Mouse (Mus musculus) embryonic facial prominence, embryonic 12.5 days (tissue): ENCODE results near the gene Kank1. TPM values are rescaled to one million over a fixed set of nuclear protein-coding genes. Genes with fewer than 3 reads are reported as not detected.

Experiments
- ATAC-seq: fragments of 200-750 bp; cut with Nextera tagmentation; 2 replicates; pipeline ENCODE4 v1.8.0; 2017; ENCODE audit not compliant: insufficient number of reproducible peaks, insufficient read depth, low FRiP score, low TSS enrichment
- H3K27ac ChIP-seq: fragments of 300-500 bp; sonication (generic); 2 replicates; pipeline ENCODE4 v1.5.1; 2016; ENCODE audit warnings: mild to moderate bottlenecking
- H3K27me3 ChIP-seq: fragments of 300-500 bp; sonication (generic); 2 replicates; pipeline ENCODE4 v1.6.1; 2016; ENCODE audit warnings: mild to moderate bottlenecking, moderate library complexity
- H3K36me3 ChIP-seq: fragments of 300-500 bp; sonication (generic); 2 replicates; pipeline ENCODE4 v1.6.1; 2016; ENCODE audit warnings: mild to moderate bottlenecking
- H3K4me1 ChIP-seq: fragments of 300-500 bp; sonication (generic); 2 replicates; pipeline ENCODE4 v1.6.1; 2016
- H3K4me2 ChIP-seq: fragments of 300-500 bp; sonication (generic); replicated peaks from 2 replicates; pipeline ENCODE4 v1.6.1; 2016; ENCODE audit warnings: mild to moderate bottlenecking, moderate library complexity
- H3K4me3 ChIP-seq: fragments of 300-500 bp; sonication (generic); 2 replicates; pipeline ENCODE4 v1.5.1; 2016; ENCODE audit warnings: mild to moderate bottlenecking
- H3K9ac ChIP-seq: fragments of 300-500 bp; sonication (generic); 2 replicates; pipeline ENCODE4 v1.6.1; 2016; ENCODE audit warnings: mild to moderate bottlenecking, moderate library complexity
- H3K9me3 ChIP-seq: fragments of 300-500 bp; sonication (generic); 2 replicates; pipeline ENCODE4 v1.6.1; 2016; ENCODE audit warnings: mild to moderate bottlenecking, moderate library complexity
- WGBS: fragments of 180-500 bp; shearing (Covaris S2); methylation state at CpG from one replicate; pipeline ENCODE4 v1.1.7; 2016; 5-methylcytosine and 5-hydroxymethylcytosine counted together
- polyA plus RNA-seq: library from polyadenylated mRNA; unstranded; fragments of >200 nt; fragmentation: Nextera tagmentation; extraction: Ambion mirVana; gene quantifications from 2 replicates; pipeline ENCODE4 v1.2.1, GENCODE M21; 2016

Gene Kank1
- polyA plus RNA-seq, 1 experiment from 2014 or later: 27.6 TPM

DNA sequence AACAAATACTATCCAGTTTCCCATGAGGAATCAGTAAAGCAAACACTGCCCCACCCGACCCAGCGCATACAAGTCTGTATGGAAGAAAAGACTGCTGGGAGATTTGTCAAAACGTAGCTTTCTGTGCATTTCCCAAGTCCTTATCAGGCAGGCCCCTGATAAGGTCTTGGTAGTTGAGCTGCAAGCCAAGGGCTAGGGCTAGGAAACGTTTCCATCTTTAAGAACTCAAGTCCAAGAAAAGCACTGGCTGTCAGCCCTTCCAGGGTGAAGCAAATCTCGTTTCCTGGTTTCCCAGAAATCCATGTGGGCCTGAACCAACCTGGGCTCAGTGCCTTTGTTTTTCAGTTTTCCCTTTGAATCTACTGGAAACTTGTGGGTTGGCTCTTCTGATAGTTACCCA, 110.7 kb downstream of the Kank1 start:
- Histone ChIP-seq H3K36me3 (no peaks in the 10 kb centered on the region), H3K27me3 (no peaks in the 10 kb centered on the region), H3K27ac (no peak overlapping the region), H3K9me3 (no peaks in the 10 kb centered on the region), H3K4me2 (no peak overlapping the region), H3K4me1 (peaks cover 11% of the 10 kb centered on the region), H3K4me3 (no peak overlapping the region), H3K9ac (no peak overlapping the region)
- WGBS: 74% methylated on average over 5 of the region's 5 CpGs
- no peak for ATAC-seq

DNA sequence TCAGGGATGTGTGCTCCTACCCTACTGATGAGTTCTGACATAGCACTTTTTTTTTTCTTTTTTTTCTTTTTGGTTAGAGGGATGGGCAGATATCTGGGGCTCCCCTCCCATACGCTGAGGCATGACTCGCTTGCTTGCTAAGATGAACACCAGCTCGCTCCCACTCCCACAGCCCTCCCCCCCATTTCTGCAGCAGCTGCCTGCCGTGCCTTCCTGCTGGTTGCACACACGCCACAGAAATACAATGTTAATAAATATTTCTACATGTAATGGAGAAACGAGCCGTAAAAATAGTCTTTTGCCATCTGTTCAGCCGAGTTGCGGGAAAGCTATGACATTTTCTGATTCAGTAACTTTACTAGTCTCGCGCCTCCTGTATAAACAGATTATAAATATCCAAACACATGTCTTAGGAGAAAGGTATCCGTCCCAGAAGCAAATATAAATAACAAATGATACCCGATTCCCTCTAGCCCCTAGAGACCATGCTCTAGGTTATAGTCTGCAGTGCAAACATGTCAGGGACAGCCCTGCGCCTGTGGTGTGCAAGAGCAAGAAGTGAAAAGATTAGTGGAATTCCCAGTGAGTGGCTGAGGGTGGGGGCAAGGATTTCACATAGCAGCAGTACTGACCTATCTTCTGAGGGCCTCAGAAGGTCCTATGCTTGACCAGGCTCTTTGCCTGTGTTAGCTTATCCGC, 114.6 kb downstream of the Kank1 start:
- no peak overlapping the region for H3K4me2 ChIP-seq
- ATAC-seq: no peak
- H3K27ac ChIP-seq: no peak overlapping the region
- 68% methylated on average over 15 of the region's 15 CpGs for WGBS
- no peak overlapping the region for H3K4me3 ChIP-seq
- H3K36me3 ChIP-seq: no peaks in the 10 kb centered on the region
- no peak overlapping the region for H3K9ac ChIP-seq
- H3K9me3 ChIP-seq: no peaks in the 10 kb centered on the region
- peaks cover 4% of the 10 kb centered on the region for H3K4me1 ChIP-seq
- no peaks in the 10 kb centered on the region for H3K27me3 ChIP-seq

DNA sequence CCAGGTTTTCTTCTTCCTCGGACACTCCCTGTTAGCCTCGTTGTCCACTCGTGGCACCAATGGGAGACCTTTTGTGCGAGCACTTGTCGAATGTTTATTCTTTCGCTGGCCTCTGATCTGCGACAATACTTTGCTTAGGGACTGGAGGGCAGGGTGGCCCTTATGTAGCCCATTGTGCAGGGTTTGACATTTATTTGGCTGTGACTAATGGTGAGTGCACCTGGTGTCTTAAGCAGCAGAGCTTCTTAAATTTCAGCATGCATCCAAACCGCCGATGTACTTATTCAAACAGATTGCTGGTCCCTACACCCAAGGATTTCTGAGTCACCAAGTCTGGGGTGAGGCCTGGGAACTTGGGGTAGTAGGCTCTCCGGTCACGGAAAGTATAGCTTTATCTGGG, 120.3 kb downstream of the Kank1 start:
- H3K4me2 ChIP-seq: no peak overlapping the region
- peaks cover 15% of the 10 kb centered on the region for H3K4me1 ChIP-seq

DNA sequence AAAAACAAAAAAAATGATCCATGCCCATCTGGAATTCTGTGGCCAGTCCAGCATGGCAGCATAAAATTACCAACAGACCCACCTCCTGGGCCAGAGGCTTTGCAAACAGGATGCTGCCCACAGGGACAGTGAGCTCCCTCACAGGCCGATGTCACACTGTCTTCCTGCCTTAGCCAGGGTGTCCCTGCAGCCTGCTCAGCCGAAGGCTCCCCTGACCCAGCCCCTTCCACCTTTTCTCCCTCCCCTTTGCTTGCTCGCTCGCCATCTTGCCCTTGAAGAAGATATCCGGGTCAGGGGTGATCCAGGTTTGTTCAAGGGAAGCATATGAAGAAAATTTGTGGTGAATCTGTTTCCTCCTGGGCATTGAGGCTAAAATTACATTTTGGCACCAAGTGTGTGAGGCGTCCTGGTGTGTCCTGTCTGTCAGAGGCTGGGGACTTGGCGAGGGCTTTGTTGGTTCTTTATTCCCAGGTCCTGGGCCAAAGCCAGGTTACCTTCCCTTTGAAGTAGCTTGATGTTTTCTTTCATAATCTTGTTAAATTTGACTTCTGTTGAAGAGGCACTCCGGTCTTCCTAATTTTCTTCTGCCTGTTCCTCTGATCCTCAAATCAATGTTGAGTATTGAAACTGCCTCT, 121.8 kb downstream of the Kank1 start:
- H3K27me3 ChIP-seq: no peaks in the 10 kb centered on the region
- H3K4me3 ChIP-seq: no peak overlapping the region
- no peak overlapping the region for H3K9ac ChIP-seq
- H3K4me2 ChIP-seq: no peak overlapping the region
- H3K36me3 ChIP-seq: no peaks in the 10 kb centered on the region
- no peaks in the 10 kb centered on the region for H3K9me3 ChIP-seq
- H3K4me1 ChIP-seq: peaks cover 15% of the 10 kb centered on the region
- WGBS: 39% methylated on average over 8 of the region's 8 CpGs
- ATAC-seq: no peak
- H3K27ac ChIP-seq: no peak overlapping the region

More for the DNA sequence above, 120.3 kb downstream of the Kank1 start:
- Histone ChIP-seq H3K27me3 (no peaks in the 10 kb centered on the region), H3K9ac (no peak overlapping the region), H3K4me3 (no peak overlapping the region), H3K36me3 (no peaks in the 10 kb centered on the region), H3K27ac (no peak overlapping the region), H3K9me3 (no peaks in the 10 kb centered on the region)
- no peak for ATAC-seq
- 73% methylated on average over 11 of the region's 11 CpGs for WGBS

DNA sequence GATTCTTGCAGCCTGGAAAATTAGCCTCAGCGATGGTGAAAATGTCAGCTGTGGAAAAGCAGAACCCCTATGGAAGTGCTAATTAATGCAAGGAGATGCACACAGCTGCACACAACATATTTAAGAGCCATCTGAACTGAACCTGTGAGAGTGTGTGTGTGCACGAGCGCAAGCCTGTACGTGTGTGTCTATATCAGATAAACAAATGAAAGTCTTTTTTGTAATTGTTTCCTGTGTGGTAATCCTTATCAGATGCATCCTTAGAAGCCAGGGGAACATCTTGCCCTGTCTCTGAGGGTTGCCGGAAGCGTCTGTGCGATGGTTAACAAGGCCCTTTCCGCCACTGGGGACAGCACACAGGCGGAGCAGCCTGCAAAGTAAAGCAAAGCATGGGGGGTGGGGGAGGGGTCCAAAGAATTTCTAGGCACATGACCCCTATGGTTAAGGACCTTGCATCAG, 123.8 kb downstream of the Kank1 start:
- Histone ChIP-seq H3K27ac (no peak overlapping the region), H3K9me3 (no peaks in the 10 kb centered on the region), H3K27me3 (no peaks in the 10 kb centered on the region), H3K4me2 (no peak overlapping the region), H3K9ac (no peak overlapping the region), H3K36me3 (no peaks in the 10 kb centered on the region), H3K4me1 (peaks cover 15% of the 10 kb centered on the region), H3K4me3 (no peak overlapping the region)
- no peak for ATAC-seq
- 23% methylated on average over 9 of the region's 9 CpGs for WGBS

DNA sequence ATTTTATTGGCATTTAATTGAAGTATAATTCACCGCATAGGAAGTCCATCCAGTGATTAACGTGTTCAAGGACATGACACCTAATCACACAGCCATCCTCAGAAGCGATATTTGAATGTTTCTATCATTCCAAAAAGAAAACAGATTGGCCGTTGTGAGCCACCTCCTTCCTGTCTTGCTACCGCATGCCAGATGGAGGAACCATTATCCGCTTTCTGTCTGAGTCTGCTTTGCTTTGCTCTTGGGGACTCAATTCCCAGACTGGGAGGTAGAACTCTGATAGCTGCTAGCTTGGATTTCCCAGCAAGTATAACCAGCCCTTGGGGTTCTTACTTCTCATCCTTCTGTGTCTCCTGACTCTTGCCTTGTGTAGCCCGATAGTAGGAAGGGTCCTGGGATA, 125.2 kb downstream of the Kank1 start:
- ATAC-seq: no peak
- no peak overlapping the region for H3K27ac ChIP-seq

DNA sequence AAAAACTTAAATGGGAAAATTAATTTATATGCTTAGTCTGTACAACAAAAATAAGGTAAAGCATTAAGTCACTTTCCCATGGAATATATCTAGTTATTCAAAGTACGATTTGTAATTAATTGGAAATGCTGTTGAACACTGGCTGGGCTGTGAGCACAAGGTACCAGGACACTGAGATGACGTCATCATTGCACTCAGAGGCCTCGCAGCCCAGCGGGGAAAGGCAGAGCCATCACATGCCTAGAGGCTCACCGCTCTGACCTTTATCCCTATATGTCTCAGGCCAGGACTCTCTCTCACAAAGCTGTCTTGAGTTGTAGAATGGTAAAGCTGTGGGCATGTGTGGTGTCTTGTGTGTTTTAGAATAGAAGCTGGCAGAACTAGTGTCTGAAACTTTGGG, 128.9 kb downstream of the Kank1 start:
- Histone ChIP-seq H3K4me3 (no peak overlapping the region), H3K9ac (no peak overlapping the region), H3K36me3 (no peaks in the 10 kb centered on the region), H3K4me1 (peaks cover 9% of the 10 kb centered on the region), H3K27ac (no peak overlapping the region), H3K27me3 (no peaks in the 10 kb centered on the region), H3K4me2 (no peak overlapping the region), H3K9me3 (no peaks in the 10 kb centered on the region)
- no peak for ATAC-seq
- WGBS: 72% methylated on average over 5 of the region's 5 CpGs

More for the DNA sequence above, 125.2 kb downstream of the Kank1 start:
- no peaks in the 10 kb centered on the region for H3K27me3 ChIP-seq
- peaks cover 15% of the 10 kb centered on the region for H3K4me1 ChIP-seq
- no peaks in the 10 kb centered on the region for H3K9me3 ChIP-seq
- WGBS: 70% methylated on average over 7 of the region's 7 CpGs
- H3K4me2 ChIP-seq: no peak overlapping the region
- H3K36me3 ChIP-seq: no peaks in the 10 kb centered on the region
- no peak overlapping the region for H3K9ac ChIP-seq
- no peak overlapping the region for H3K4me3 ChIP-seq

DNA sequence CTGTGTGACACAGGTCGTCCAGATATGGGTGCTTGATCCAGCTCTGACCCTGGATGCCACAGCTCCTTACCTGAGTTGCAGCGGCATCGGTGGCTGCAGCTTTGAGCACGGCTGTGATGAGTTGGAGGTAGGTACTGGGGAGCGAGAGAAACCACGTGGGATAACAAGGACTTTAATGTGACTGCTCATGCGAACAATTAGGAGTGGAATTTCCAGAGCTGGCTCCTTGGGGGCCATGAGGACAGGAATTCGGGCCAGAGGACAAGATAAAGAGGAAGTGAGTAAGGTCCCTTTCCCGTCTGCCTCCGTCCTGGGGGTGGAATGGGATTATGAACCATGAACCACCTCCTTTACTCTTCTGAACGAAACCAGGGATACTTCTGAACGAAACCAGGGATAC, 129.8 kb downstream of the Kank1 start:
- Histone ChIP-seq H3K9ac (no peak overlapping the region), H3K4me2 (no peak overlapping the region), H3K4me3 (no peak overlapping the region), H3K27ac (no peak overlapping the region), H3K36me3 (no peaks in the 10 kb centered on the region), H3K4me1 (0 out of 2 replicates have a peak, but pooled peaks cover under 1% of the 10 kb centered on the region), H3K9me3 (no peaks in the 10 kb centered on the region), H3K27me3 (no peaks in the 10 kb centered on the region)
- WGBS: 58% methylated on average over 12 of the region's 12 CpGs
- no peak for ATAC-seq

DNA sequence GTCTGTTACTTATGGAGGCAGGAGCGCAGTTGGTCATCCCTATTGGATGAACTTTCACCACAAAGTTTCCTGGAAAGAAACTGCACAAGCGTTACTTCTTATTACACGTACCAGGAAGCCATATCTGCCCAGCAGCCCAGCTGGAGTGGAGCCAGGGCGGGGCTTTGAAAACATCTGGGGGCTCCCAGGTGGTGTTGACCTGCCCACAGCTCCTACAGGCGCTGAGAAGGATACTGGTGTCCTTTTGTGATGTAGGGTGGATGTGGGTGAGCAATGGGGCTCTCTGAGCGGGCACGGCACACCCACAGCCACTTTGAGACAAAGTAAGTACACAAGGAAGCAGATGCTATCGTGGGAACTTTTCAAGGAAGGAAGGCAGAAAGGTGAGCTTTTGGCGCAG, 133.7 kb downstream of the Kank1 start:
- Histone ChIP-seq H3K27me3 (no peaks in the 10 kb centered on the region), H3K4me2 (no peak overlapping the region), H3K36me3 (no peaks in the 10 kb centered on the region), H3K9ac (no peak overlapping the region), H3K27ac (no peak overlapping the region), H3K9me3 (no peaks in the 10 kb centered on the region), H3K4me3 (no peak overlapping the region), H3K4me1 (peaks cover 17% of the 10 kb centered on the region)
- 90% methylated on average over 9 of the region's 9 CpGs for WGBS
- ATAC-seq: no peak

DNA sequence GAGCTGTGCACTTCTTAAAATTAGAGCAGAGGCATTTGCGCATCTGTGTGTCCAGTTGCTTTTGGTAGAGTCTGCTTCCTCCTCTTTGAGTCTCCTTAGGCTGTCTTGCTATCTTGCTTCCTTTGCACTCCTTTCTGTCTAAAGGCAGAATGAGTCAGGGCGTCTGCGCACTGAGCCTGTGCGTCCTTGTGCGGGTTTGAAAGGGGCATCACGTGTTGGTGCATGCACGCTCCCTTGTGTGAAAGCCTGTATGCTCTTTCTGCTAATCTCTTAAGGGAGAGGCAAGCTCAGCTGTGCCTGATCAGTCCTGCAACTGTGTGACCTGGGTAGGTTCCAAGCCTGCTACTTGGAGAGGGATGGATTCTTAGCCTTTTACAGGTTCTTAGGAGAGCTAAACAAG, 136.0 kb downstream of the Kank1 start:
- no peaks in the 10 kb centered on the region for H3K9me3 ChIP-seq
- no peak overlapping the region for H3K4me2 ChIP-seq
- ATAC-seq: no peak
- H3K9ac ChIP-seq: no peak overlapping the region
- H3K4me3 ChIP-seq: no peak overlapping the region
- no peaks in the 10 kb centered on the region for H3K36me3 ChIP-seq
- peaks cover 17% of the 10 kb centered on the region for H3K4me1 ChIP-seq
- 71% methylated on average over 7 of the region's 7 CpGs for WGBS
- 0 out of 2 replicates have a peak overlapping the region, but pooled peaks have one; percentile 8 for H3K27ac ChIP-seq
- H3K27me3 ChIP-seq: no peaks in the 10 kb centered on the region

DNA sequence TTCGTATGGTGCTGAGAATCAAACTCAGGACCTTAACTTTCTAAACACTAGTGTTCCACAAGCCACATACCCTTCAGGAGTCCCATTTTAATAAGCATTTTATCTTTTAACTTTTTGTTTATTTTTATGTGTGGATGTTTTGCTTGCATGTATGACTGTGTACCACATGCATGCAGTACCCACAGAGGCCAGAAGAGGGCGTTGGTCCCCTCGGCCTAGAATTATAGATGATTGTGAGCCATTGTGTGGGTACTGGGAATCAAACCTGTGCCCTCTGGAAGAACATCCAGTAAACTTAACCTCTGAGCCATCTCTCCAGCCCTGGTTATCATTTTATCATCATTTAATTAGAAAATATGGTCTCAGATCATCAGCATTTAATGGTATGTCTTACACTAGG, 136.8 kb downstream of the Kank1 start:
- 60% methylated on average over 3 of the region's 3 CpGs for WGBS
- H3K9ac ChIP-seq: no peak overlapping the region
- peaks cover 17% of the 10 kb centered on the region for H3K4me1 ChIP-seq
- H3K27ac ChIP-seq: no peak overlapping the region
- H3K9me3 ChIP-seq: no peaks in the 10 kb centered on the region
- H3K27me3 ChIP-seq: no peaks in the 10 kb centered on the region
- H3K4me2 ChIP-seq: no peak overlapping the region
- no peaks in the 10 kb centered on the region for H3K36me3 ChIP-seq
- no peak overlapping the region for H3K4me3 ChIP-seq
- no peak for ATAC-seq

DNA sequence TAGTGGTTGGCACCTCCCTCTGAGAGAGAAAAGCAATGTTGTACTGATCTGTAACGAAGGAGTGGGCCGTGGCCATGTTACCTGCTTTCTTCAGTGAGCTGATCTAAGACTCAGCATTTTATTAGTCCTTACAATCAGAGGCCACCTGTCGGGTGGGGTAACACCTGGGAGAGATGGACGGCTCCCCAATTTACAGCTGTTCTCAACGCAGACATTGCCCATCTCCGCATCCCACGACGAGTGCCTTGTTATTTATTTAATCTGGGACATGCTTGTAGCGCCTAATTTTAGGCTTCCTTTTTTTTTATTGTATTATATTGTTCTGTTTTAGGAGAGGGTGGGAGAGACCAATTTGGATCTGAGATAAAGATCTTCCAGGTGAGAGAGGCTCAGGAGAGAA, 137.4 kb downstream of the Kank1 start:
- WGBS: 75% methylated on average over 9 of the region's 9 CpGs
- Histone ChIP-seq H3K9ac (no peak overlapping the region), H3K27me3 (no peaks in the 10 kb centered on the region), H3K27ac (no peak overlapping the region), H3K4me3 (no peak overlapping the region), H3K9me3 (no peaks in the 10 kb centered on the region), H3K36me3 (no peaks in the 10 kb centered on the region), H3K4me2 (no peak overlapping the region), H3K4me1 (peaks cover 17% of the 10 kb centered on the region)
- ATAC-seq: no peak
